Mouse (Mus musculus) liver, adult 2 months (tissue): ENCODE measurements at regions not wholly inside any gene's neighbourhood (a gene's known extent, or its start where the extent isn't known, plus 50 kb on each side); places are given as distances from the start of the nearest gene placed in this dataset.
A peak's percentile ranks its signal among the peaks of the same experiment; 100 is the strongest.

Experiments
- DNase-seq: peaks from one replicate; pipeline ENCODE4 v3.0.0-alpha.2; 2011; ENCODE audit warnings: low read depth, low spot score; ENCODE audit errors: extremely low read depth
- H3K27ac ChIP-seq: fragments of 200-500 bp; replicated peaks from 2 replicates; pipeline ENCODE4 v1.5.1; 2012; ENCODE audit warnings: low read depth, mild to moderate bottlenecking, control low read depth, inconsistent platforms, low read length; ENCODE audit not compliant: insufficient read depth
- H3K27me3 ChIP-seq: fragments of 200-500 bp; 2 replicates; pipeline ENCODE4 v1.6.1; 2012; ENCODE audit warnings: mild to moderate bottlenecking, moderate library complexity, low read length, inconsistent platforms; ENCODE audit not compliant: control insufficient read depth, insufficient read depth
- H3K36me3 ChIP-seq: fragments of 200-500 bp; 2 replicates; pipeline ENCODE4 v1.6.1; 2012; ENCODE audit warnings: low read length, inconsistent platforms; ENCODE audit not compliant: control insufficient read depth, insufficient read depth
- H3K4me1 ChIP-seq: fragments of 200-500 bp; 2 replicates; pipeline ENCODE4 v1.6.1; 2011; ENCODE audit warnings: low read length; ENCODE audit not compliant: control insufficient read depth, insufficient read depth
- H3K4me3 ChIP-seq: fragments of 200-500 bp; 2 replicates; pipeline ENCODE4 v1.5.1; 2011; ENCODE audit warnings: low read depth, mild to moderate bottlenecking, control low read depth, low read length, moderate library complexity; ENCODE audit not compliant: insufficient read depth
- H3K79me2 ChIP-seq: fragments of 200-500 bp; 2 replicates; pipeline ENCODE4 v1.6.1; 2012; ENCODE audit warnings: inconsistent platforms, mild to moderate bottlenecking, low read length, moderate library complexity; ENCODE audit not compliant: control insufficient read depth, insufficient read depth
- H3K9ac ChIP-seq: fragments of 200-500 bp; 2 replicates; pipeline ENCODE4 v1.6.1; 2012; ENCODE audit warnings: low read depth, mild to moderate bottlenecking, control low read depth, inconsistent platforms, low read length
- CTCF ChIP-seq: fragments of 200-500 bp; IDR thresholded peaks from 2 replicates; pipeline ENCODE4 v1.5.1; 2011; ENCODE audit warnings: low read depth, low read length, control low read depth
- POLR2A ChIP-seq: fragments of 200-500 bp; IDR thresholded peaks from 2 replicates; pipeline ENCODE4 v1.6.1; 2011; ENCODE audit warnings: low read length, control low read depth; ENCODE audit not compliant: insufficient read depth; ENCODE audit errors: extremely low read depth
- WGBS: fragments of 180-500 bp; shearing (Covaris S2); methylation state at CpG from one replicate; pipeline ENCODE4 v1.1.7; 2018; 5-methylcytosine and 5-hydroxymethylcytosine counted together

DNA sequence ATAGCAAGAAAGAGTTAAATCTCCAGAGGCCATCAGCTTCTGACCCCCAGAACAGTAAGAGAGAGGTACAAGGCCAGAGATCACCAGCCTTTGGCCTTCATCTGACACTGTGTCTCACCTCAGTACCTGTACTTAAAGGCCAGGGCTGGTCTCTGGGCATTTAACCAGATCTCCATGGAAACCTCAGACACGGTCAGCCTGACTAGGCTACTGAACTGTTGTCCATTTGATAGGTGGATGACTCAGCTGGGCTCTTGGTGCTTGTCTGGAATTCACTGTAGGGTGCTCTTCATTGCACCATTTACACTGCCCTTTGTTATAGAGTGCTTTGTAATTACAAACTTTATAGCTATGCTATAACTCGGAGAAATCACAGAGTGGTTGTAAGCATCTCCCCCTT lies 335.1 kb upstream of the Camk1g start:
- TF ChIP-seq CTCF, result no peak
- TF ChIP-seq POLR2A, result no peak
- peak; percentile 66 for DNase-seq
- WGBS, result 53% methylated on average over 2 of the region's 2 CpGs

DNA sequence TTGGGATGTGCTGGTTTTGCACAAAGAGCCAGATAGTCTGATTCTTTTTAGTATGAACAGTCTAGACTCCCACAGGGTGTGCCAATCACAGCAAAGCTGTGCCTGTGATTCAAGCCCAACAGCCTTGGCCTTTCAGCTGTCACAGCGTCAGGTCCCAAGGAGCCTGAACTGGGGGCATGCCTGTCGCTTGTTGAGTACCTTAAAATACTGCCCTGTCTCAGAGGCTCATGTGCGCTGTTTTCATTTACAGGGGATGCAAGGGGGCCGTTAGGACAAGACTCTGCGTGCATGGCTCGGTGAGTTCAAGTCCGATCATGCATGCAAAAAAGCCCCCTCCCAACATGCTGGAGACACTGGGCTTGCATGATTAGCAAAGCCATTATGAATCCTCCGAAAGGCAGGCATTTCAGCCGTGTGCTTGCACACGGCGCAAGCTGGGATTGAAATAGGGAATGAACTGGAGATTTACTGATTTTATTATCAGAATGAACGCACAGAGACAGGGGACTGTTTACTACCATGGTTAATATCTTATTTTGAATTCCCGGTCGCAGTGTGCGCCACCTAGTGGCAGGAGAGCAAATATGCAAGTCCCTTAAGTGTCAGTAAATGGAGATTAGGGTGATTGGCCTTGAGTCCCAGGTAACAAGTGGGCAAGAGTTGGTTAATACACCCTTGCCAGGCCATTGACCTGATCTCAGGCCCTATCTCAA lies 332.8 kb upstream of the Camk1g start:
- Histone ChIP-seq H3K4me3 (no peak overlapping the region), H3K27me3 (no peaks in the 10 kb centered on the region), H3K36me3 (no peaks in the 10 kb centered on the region), H3K79me2 (no peaks in the 10 kb centered on the region), H3K27ac (no peak overlapping the region), H3K9ac (no peak overlapping the region), H3K4me1 (no peaks in the 10 kb centered on the region)
- 35% methylated on average over 15 of the region's 15 CpGs for WGBS
- TF ChIP-seq CTCF (peak; percentile 78), POLR2A (no peak)
- peak; percentile 26 for DNase-seq

More for the DNA sequence above, 335.1 kb upstream of the Camk1g start:
- H3K79me2 ChIP-seq, result no peaks in the 10 kb centered on the region
- H3K4me1 ChIP-seq, result no peaks in the 10 kb centered on the region
- H3K4me3 ChIP-seq, result no peak overlapping the region
- H3K27ac ChIP-seq, result no peak overlapping the region
- no peaks in the 10 kb centered on the region for H3K36me3 ChIP-seq
- no peak overlapping the region for H3K9ac ChIP-seq
- no peaks in the 10 kb centered on the region for H3K27me3 ChIP-seq

DNA sequence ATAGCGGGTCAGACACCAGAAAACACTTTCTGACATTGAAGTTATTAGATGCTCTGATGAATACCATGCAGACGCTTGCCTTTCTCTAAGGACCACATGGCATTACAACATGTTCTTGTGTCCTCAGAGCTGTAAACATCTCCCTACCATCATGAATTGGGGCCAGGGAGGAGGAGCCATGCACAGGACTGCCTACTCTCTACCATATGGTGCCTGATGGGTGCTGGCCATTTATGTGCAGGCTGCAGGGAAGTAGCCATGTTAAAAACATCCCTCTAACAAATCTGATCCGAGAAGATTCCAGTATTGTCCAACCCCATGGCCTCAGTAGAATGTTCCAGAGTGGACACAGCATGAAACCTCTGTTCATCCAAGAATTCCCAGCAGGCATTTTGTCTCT lies 330.1 kb upstream of the Camk1g start:
- Histone ChIP-seq H3K27ac (no peak overlapping the region), H3K9ac (no peak overlapping the region), H3K4me3 (no peak overlapping the region), H3K27me3 (no peaks in the 10 kb centered on the region), H3K4me1 (no peaks in the 10 kb centered on the region), H3K36me3 (no peaks in the 10 kb centered on the region), H3K79me2 (no peaks in the 10 kb centered on the region)
- TF ChIP-seq CTCF (no peak), POLR2A (no peak)
- 68% methylated on average over 3 of the region's 3 CpGs for WGBS
- no peak for DNase-seq

DNA sequence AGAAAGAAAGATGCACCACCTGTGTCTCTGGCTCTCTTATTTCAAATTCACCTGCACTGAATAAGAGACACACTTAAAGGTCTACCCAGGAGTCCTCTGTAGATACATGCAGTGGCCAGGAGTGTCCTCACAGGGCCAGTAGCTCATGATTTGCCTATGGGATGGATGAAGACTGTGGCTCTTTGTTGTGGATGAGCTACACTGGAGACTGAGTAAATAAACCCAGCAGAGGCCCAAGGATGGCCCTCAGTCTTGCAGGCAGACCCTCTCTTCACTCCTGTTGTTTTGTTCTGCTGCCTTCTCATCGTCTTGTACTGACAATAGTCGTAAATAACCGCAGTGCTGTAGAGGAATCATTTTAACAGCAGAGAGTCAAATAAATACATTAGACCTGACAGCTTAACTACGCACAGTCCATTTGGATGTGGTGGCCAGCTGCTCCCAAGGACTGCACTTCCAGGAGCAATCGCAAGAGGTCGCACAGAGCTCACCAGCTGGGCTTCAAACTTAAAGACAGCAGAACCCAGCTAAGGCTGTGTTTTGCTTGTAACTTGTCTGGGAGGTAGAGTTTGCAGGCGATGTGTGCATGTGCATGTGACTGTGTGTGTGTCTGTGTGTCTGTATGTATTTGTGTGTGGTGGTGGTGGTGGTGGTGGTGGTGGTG lies 328.6 kb upstream of the Camk1g start:
- no peaks in the 10 kb centered on the region for H3K79me2 ChIP-seq
- peak; percentile 93 for TF ChIP-seq CTCF
- TF ChIP-seq POLR2A, result no peak
- no peaks in the 10 kb centered on the region for H3K27me3 ChIP-seq
- WGBS, result 20% methylated on average over 7 of the region's 7 CpGs
- no peaks in the 10 kb centered on the region for H3K4me1 ChIP-seq
- no peak overlapping the region for H3K27ac ChIP-seq
- no peaks in the 10 kb centered on the region for H3K36me3 ChIP-seq
- no peak overlapping the region for H3K4me3 ChIP-seq
- peak; percentile 15 for DNase-seq
- no peak overlapping the region for H3K9ac ChIP-seq

DNA sequence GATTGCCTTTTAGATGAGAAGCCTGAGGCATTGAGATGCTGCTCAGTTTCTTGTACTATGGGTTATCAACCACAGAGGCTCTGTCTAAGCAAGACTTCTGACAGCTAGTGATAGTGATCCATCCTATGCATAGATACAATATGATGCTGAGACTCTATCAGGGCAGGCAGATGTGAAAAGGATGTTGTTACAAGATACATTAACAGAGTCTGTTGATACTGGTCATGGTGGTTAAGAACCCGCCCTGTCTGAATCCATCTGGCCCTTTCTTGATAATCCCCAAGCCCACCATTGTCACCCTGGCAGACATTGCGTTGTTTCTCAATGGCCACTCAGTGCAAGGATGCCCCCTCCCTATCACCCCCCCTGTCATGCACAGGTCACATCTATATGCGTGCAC lies 327.8 kb upstream of the Camk1g start:
- no peaks in the 10 kb centered on the region for H3K36me3 ChIP-seq
- no peak for DNase-seq
- no peaks in the 10 kb centered on the region for H3K79me2 ChIP-seq
- WGBS, result 90% methylated on average over 3 of the region's 3 CpGs
- H3K27me3 ChIP-seq, result no peaks in the 10 kb centered on the region
- H3K9ac ChIP-seq, result no peak overlapping the region
- TF ChIP-seq POLR2A (no peak), CTCF (no peak)
- H3K4me3 ChIP-seq, result no peak overlapping the region
- no peaks in the 10 kb centered on the region for H3K4me1 ChIP-seq
- H3K27ac ChIP-seq, result no peak overlapping the region

DNA sequence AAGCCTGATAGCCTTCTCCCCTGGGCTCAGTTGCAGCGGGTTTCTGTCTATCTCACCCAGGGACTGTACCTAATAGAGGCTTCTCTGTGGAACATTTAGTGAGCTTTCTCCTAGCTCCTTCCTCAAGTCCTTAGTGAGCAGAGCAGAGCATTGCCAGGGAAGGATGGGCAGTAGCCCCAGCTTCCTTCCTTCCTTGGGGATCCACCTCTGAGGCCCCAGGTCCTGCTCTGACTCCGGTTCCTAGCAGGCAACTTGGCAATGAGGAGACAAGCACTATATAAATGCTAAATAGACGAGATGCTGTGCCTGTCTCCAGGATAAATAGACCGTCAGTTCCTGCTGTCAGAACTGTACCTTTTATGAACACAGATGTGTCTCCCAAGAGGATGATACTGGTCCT lies 326.9 kb upstream of the Camk1g start:
- no peak for DNase-seq
- H3K36me3 ChIP-seq, result no peaks in the 10 kb centered on the region
- TF ChIP-seq CTCF, result no peak
- no peak for TF ChIP-seq POLR2A
- no peak overlapping the region for H3K27ac ChIP-seq
- no peak overlapping the region for H3K4me3 ChIP-seq
- H3K27me3 ChIP-seq, result no peaks in the 10 kb centered on the region
- H3K9ac ChIP-seq, result no peak overlapping the region
- 59% methylated on average over 4 of the region's 4 CpGs for WGBS
- no peaks in the 10 kb centered on the region for H3K79me2 ChIP-seq
- no peaks in the 10 kb centered on the region for H3K4me1 ChIP-seq
